Mouse (Mus musculus) v-Abl transformed pro-B cells (cell line): Measurements from ENCODE around the gene Glrx2.

ENCODE experiments used
- in situ Hi-C, 2 experiments: fragments of 400-800 bp; cut with MboI; formaldehyde crosslinking; loops; one replicate each; pipeline ENCODE4 v1.15.1; 2025; ENCODE audit not compliant: unreplicated experiment in 2 of 2

Gene Glrx2

GRCm38 (mm10) chr1:143741331-143741730 lies 25.2 kb downstream of the Glrx2 start:
- in situ Hi-C loops: no loop called here

- in situ Hi-C loops: no loop called here
These were observed 26.0 kb downstream of the Glrx2 start for GRCm38 (mm10) chr1:143742186-143742585.

GRCm38 (mm10) chr1:143745871-143746270 lies 29.7 kb downstream of the Glrx2 start:
- in situ Hi-C loops: no loop called here

GRCm38 (mm10) chr1:143762159-143762558 lies 46.0 kb downstream of the Glrx2 start:
- in situ Hi-C loops: no loop called here

- in situ Hi-C loops: no loop called here
These were observed 48.3 kb downstream of the Glrx2 start for GRCm38 (mm10) chr1:143764443-143764842.

- in situ Hi-C loops: no loop called here
These were observed 49.7 kb downstream of the Glrx2 start for GRCm38 (mm10) chr1:143765801-143766200.

- in situ Hi-C loops: no loop called here
These were observed 50.1 kb downstream of the Glrx2 start for GRCm38 (mm10) chr1:143766238-143766637.

- in situ Hi-C loops: no loop called here
These were observed 54.4 kb downstream of the Glrx2 start for GRCm38 (mm10) chr1:143770444-143771109.

- in situ Hi-C loops: no loop called here
These were observed 56.9 kb downstream of the Glrx2 start for GRCm38 (mm10) chr1:143773082-143773481.

- in situ Hi-C loops: no loop called here
These were observed 57.8 kb downstream of the Glrx2 start for GRCm38 (mm10) chr1:143773909-143774308.

- in situ Hi-C loops: loop anchor here (25.0 kb wide), 1 partner anchor 986 kb away; no protein-coding TSS in a partner anchor
These were observed 60.6 kb downstream of the Glrx2 start, which contains the start of the genes Trove2 and Uchl5 for GRCm38 (mm10) chr1:143776446-143777411. Trove2 (minus strand) TSS chr1:143777068. Uchl5 (plus strand) TSS chr1:143777272.

- in situ Hi-C loops: loop anchor here (25.0 kb wide), 1 partner anchor 985 kb away; no protein-coding TSS in a partner anchor
These were observed 61.5 kb downstream of the Glrx2 start for GRCm38 (mm10) chr1:143777558-143778218.

- in situ Hi-C loops: loop anchor here (25.0 kb wide), 1 partner anchor 974 kb away; no protein-coding TSS in a partner anchor
These were observed 72.6 kb downstream of the Glrx2 start for GRCm38 (mm10) chr1:143788584-143789227.
